Mouse (Mus musculus) forebrain, embryonic 11.5 days (tissue): ENCODE data around the gene Cxcr5. TPM values are rescaled to one million over a fixed set of nuclear protein-coding genes. Genes with fewer than 3 reads are reported as not detected.
A peak's percentile ranks its signal among the peaks of the same experiment; 100 is the strongest.

Experiments used
- ATAC-seq: fragments of 200-750 bp; cut with Nextera tagmentation; replicated peaks from 2 replicates; pipeline ENCODE4 v1.8.0; 2017; ENCODE audit warnings: moderate TSS enrichment; ENCODE audit not compliant: low FRiP score
- DNase-seq: peaks from one replicate; pipeline ENCODE4 v3.0.0-alpha.2; 2017; ENCODE audit warnings: low spot score
- H3K27ac ChIP-seq: fragments of 300-500 bp; sonication (generic); 2 replicates; pipeline ENCODE4 v1.5.1; 2014; ENCODE audit warnings: low read depth, low read length
- H3K27me3 ChIP-seq: fragments of 300-500 bp; sonication (generic); 2 replicates; pipeline ENCODE4 v1.6.1; 2014; ENCODE audit warnings: mild to moderate bottlenecking, low read length, mixed read lengths; ENCODE audit not compliant: control insufficient read depth, insufficient read depth
- H3K36me3 ChIP-seq: fragments of 300-500 bp; sonication (generic); 2 replicates; pipeline ENCODE4 v1.6.1; 2014; ENCODE audit warnings: mild to moderate bottlenecking, low read length, moderate library complexity, mixed read lengths; ENCODE audit not compliant: control insufficient read depth, insufficient read depth
- H3K4me1 ChIP-seq: fragments of 300-500 bp; sonication (generic); replicated peaks from 2 replicates; pipeline ENCODE4 v1.6.1; 2014; ENCODE audit warnings: low read length, mixed read lengths; ENCODE audit not compliant: control insufficient read depth, insufficient read depth
- H3K4me2 ChIP-seq: fragments of 300-500 bp; sonication (generic); 2 replicates; pipeline ENCODE4 v1.6.1; 2014; ENCODE audit warnings: low read depth, mild to moderate bottlenecking, low read length, moderate library complexity, mixed read lengths; ENCODE audit not compliant: severe bottlenecking
- H3K4me3 ChIP-seq: fragments of 300-500 bp; sonication (generic); 2 replicates; pipeline ENCODE4 v1.5.1; 2014; ENCODE audit warnings: low read depth, low read length
- H3K9ac ChIP-seq: fragments of 300-500 bp; sonication (generic); 2 replicates; pipeline ENCODE4 v1.6.1; 2014; ENCODE audit warnings: low read length
- H3K9me3 ChIP-seq: fragments of 300-500 bp; sonication (generic); 2 replicates; pipeline ENCODE4 v1.6.1; 2016; ENCODE audit warnings: low read length, mixed read lengths; ENCODE audit not compliant: control insufficient read depth
- WGBS: fragments of 180-500 bp; shearing (Covaris S2); extraction: QIAGEN DNeasy Blood & Tissue Kit; methylation state at CpG from one replicate; pipeline ENCODE4 v1.1.7; 2014; 5-methylcytosine and 5-hydroxymethylcytosine counted together
- polyA plus RNA-seq: library from polyadenylated mRNA; unstranded; fragments of >200 nt; fragmentation: Nextera tagmentation; extraction: Ambion mirVana; gene quantifications from 2 replicates; pipeline ENCODE4 v1.2.1, GENCODE M21; 2014

Cxcr5 gene
- 0.09 TPM in 1 of 2 replicates, not detected in the other for polyA plus RNA-seq

DNA sequence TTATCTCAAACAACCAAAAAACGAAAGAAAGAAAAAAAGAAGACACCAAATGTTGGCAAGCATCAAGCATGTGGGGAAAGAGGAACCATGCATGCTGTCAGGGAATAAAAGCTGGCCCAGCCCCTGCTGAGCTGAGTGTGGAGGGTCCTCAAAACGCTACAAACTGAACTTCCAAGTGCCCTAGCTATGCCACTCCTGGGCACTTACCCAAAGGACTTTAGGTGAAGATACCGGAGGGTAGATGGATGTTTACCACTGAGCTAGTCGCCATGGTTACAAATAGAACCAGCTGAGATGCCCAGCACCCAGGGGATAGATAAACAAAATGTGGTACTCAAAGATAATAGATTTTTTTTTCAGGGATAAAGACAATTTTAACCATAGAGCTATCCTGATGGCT, at the start of gene Cxcr5:
Gene Cxcr5 (minus strand): TSS at position 281 of the 400 bp plus-strand sequence.
- 78% methylated on average over 4 of the region's 4 CpGs for WGBS
- ATAC-seq (no peak), DNase-seq (no peak)
- Histone ChIP-seq H3K9ac (no peak within 1 kb of the TSS), H3K4me2 (no peak within 1 kb of the TSS), H3K4me1 (no peaks in the 10 kb centered on the region), H3K27me3 (no peaks in the 10 kb centered on the region), H3K36me3 (no peaks in the 10 kb centered on the region), H3K4me3 (no peak within 1 kb of the TSS), H3K27ac (no peak within 1 kb of the TSS), H3K9me3 (no peaks in the 10 kb centered on the region)

DNA sequence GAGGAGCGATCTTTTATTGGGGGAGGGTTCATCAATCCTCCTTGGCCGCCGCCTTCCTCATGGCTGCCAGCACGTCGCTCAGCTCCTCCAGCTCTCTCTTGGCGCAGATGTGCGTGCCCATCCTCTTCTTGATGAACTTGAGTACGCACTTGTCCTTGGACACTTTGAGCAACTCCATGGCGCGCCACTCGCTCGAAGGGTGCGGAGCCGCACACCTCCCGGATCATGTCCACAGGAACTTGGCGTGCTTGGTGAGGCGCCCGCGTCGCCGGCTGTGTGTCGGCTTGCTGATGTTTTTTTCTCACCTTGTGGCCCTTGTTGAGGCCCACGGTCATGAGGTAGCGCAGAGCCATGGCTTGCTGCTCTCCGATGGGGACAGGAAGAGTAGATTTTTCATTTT, 48.7 kb upstream of the Cxcr5 start:
- DNase-seq, result no peak
- Histone ChIP-seq H3K4me1 (peaks cover 2% of the 10 kb centered on the region; the same call in 1 of the 2 replicates), H3K4me3 (no peak overlapping the region), H3K9ac (no peak overlapping the region), H3K27ac (no peak overlapping the region), H3K9me3 (no peaks in the 10 kb centered on the region), H3K4me2 (no peak overlapping the region), H3K36me3 (peaks cover 14% of the 10 kb centered on the region), H3K27me3 (no peaks in the 10 kb centered on the region)
- no peak for ATAC-seq
- WGBS, result 98% methylated on average over 25 of the region's 25 CpGs

DNA sequence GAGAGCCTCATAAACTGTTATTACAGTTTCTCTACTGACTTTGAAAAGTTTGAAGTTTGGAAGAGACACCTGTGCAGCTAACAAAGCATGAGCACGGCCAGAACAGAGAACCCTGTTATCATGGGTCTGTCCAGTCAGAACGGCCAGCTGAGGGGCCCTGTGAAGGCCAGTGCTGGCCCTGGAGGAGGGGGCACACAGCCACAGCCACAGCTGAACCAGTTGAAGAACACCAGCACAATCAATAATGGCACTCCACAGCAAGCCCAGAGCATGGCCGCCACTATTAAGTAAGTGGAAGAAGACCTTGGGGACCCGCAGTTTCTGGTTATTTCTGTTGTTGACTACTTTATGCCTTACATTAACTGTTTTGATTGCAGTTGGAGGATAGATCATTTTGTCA, 45.6 kb upstream of the Cxcr5 start:
- H3K27ac ChIP-seq, result no peak overlapping the region
- H3K27me3 ChIP-seq, result no peaks in the 10 kb centered on the region
- DNase-seq (no peak), ATAC-seq (no peak)
- no peaks in the 10 kb centered on the region for H3K9me3 ChIP-seq
- no peak overlapping the region; the same call in 1 of the 2 replicates for H3K4me3 ChIP-seq
- H3K4me1 ChIP-seq, result peaks cover 8% of the 10 kb centered on the region; the same call in 1 of the 2 replicates
- H3K9ac ChIP-seq, result no peak overlapping the region
- H3K36me3 ChIP-seq, result peaks cover 11% of the 10 kb centered on the region
- 91% methylated on average over 4 of the region's 4 CpGs for WGBS
- 0 out of 2 replicates have a peak overlapping the region, but pooled peaks have one; percentile 1 for H3K4me2 ChIP-seq

DNA sequence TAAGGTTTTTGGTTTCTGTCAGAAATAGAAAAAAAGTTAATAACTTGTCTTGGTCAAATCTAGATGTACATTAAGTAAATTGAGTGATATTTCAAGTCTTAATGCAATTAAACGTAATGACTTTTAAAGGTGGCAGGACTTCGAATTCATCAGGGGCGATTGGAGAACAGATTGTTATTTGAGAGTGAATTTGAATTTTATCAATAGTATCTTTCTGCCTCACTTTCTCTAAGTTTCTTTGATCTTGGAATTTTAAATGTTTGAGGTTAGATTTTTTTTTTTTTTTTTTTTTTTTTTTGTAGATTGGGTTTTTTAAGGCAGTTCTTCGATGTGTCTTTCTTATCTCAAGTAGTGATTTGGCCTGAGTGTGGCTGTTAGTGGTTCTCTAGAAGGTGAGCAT, 45.0 kb upstream of the Cxcr5 start:
- H3K27me3 ChIP-seq, result no peaks in the 10 kb centered on the region
- no peak overlapping the region for H3K27ac ChIP-seq
- H3K9me3 ChIP-seq, result no peaks in the 10 kb centered on the region
- no peak for ATAC-seq
- no peak overlapping the region for H3K4me3 ChIP-seq
- no peak overlapping the region for H3K9ac ChIP-seq
- H3K4me2 ChIP-seq, result no peak overlapping the region
- DNase-seq, result no peak
- H3K4me1 ChIP-seq, result peaks cover 8% of the 10 kb centered on the region; the same call in 1 of the 2 replicates
- peaks cover 11% of the 10 kb centered on the region for H3K36me3 ChIP-seq
- WGBS, result 85% methylated on average over 4 of the region's 4 CpGs

DNA sequence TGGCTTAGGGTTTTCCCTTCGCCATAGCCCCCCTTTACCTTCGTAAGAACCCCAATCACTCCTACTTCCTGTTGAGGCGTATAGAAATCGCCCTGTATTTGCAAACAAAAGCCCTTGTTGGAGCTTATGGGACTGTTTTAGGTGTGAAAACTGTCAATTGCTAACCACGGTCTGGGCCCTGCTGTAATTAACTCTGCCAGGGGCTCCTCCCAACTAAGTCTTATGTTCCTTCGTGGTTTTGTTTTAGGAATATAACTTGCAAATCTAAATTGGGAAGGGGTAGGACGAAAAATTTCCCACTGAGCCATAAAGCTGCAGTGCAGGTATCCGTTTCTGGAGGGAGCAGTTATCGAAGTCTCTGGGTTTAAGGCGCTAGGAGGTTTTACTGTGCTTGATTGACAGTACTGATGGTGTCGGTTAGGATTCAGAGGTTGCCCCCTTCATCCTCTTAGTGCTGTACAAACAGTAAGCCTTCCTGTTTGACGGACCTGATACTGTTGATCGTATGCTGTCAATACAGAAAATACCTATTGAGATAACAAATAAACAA, 44.0 kb upstream of the Cxcr5 start:
- WGBS, result under 1% methylated on average over 13 of the region's 13 CpGs

DNA sequence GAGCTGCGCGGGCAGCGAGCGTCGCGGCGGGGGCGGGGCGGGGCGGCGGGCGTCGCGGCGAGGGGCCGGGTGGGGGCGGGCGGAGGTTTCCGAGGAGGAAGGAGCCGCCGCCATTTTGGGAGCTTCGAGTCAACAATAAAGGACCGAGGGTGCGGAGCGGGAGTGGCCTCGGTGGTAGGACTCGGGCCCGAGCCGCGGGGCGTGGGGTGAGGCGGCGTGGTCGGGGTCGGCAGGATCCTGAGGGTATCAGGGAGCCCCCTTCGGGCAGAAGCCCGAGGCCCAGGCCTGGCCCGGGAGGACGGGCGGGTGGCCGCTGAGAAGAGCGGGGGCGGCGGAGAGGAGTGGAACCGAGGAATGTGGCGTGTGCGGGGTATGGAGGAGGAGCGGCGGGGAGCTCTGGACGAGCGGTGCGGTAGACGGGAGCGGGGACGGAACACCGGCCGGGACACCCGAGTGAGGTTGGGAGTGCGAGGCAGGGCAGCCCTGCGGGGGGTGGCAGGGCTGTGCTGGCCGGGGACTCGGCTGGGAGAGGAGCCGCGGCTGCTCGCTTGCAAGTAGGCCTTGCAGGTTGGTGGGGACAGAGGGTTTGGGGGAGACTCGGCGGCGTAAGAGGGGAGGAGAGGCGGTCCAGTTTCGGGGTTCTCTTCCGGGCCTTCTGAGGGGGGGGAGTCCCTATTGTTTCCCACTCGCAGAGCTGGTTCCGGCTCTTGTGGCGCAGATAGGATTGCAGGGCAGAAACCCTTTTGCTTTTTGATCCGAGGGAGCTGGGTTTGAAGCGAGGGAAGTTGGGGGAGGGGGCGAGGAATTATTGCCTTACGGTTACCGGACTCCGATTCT, 43.3 kb upstream of the Cxcr5 start, which contains the start of gene Ddx6:
Gene Ddx6 (plus strand): TSS at position 114 of the 837 bp plus-strand sequence.
- H3K9ac ChIP-seq, result peak within 1 kb of the TSS; percentile 100
- ATAC-seq (peak; percentile 49), DNase-seq (peak; percentile 90)
- H3K27me3 ChIP-seq, result no peaks in the 10 kb centered on the region
- H3K9me3 ChIP-seq, result no peaks in the 10 kb centered on the region
- under 1% methylated on average over 69 of the region's 80 CpGs for WGBS
- peaks cover 5% of the 10 kb centered on the region; the same call in 1 of the 2 replicates for H3K36me3 ChIP-seq
- peak within 1 kb of the TSS; percentile 80 for H3K4me2 ChIP-seq
- H3K4me1 ChIP-seq, result peaks cover 8% of the 10 kb centered on the region; the same call in 1 of the 2 replicates
- H3K27ac ChIP-seq, result peak within 1 kb of the TSS; percentile 95
- H3K4me3 ChIP-seq, result peak within 1 kb of the TSS; percentile 100

More for the DNA sequence above, 44.0 kb upstream of the Cxcr5 start:
- no peaks in the 10 kb centered on the region for H3K27me3 ChIP-seq
- ATAC-seq (no peak; the same call in 1 of the 2 replicates), DNase-seq (no peak)
- no peaks in the 10 kb centered on the region for H3K9me3 ChIP-seq
- H3K4me1 ChIP-seq, result peaks cover 8% of the 10 kb centered on the region; the same call in 1 of the 2 replicates
- peak overlapping the region; percentile 95 for H3K27ac ChIP-seq
- peak overlapping the region; percentile 100 for H3K9ac ChIP-seq
- peak overlapping the region; percentile 100 for H3K4me3 ChIP-seq
- peaks cover 11% of the 10 kb centered on the region for H3K36me3 ChIP-seq
- H3K4me2 ChIP-seq, result peak overlapping the region; percentile 80

DNA sequence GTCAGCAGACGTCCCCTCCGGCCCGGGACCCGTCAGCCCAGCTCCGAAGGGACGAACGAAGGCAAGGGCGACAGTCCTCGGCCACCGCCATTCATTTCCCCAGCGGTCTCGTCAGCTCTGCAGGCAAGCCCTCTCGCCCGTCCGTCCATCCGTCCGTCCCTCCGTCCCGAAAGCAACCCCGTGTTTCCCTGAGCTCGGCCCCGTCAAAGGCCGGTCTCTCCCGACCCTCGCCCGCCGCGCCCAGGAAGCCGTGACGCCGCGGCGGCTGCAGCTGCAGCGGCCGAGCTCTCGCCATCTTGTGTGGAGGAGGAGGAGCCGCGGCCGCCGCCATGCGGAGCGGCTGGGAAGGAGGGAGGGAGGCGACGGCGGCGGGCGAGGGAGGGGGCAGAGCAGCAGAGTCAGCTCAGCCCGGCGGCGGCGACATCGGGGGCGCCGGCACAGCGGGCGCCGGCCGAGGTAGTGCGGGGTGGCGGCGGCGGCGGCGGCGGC, 42.7 kb upstream of the Cxcr5 start:
- under 1% methylated on average over 47 of the region's 65 CpGs for WGBS
- peak; percentile 93 for DNase-seq
- ATAC-seq, result peak; percentile 60

DNA sequence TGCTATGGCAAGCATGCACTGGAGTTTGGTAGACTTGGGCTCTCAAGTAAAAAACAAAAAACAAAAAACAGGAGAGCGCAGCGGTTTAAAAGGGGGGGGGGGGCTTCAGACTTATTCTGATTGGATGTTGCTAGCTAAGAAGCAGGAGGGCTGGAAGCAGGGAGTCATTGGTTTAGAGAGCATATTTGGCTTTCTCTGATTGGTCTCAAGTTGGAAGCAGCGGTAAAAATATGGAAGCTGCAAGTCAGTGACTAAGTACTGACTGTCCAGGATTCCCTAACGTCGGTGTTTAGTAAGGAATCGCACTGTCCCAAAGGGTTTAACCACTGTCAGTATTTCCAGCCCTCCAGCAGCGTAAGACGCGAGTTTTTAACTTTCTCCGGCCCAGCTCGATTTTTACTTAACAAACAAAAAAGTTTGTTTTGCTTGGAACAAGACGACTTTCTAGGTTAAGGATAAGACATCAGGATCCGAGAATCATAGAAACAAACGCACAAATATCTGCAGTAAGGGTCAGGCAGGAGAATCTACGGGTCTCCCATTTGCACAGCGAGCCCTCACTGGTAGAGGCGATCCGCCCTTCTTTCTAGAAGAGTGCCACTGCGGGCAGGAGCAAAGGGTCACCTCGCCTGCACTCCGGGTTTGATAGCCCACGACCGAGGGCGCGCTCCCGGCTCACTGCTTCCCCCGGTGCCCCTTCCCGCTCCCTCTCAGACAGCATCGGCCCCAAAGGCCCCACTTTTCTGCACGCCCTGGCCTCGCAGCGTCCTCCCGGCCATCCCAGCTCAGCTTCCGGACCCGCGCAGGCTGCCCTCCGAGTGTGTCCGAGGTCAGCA, 42.0 kb upstream of the Cxcr5 start:
- peaks cover 16% of the 10 kb centered on the region for H3K4me1 ChIP-seq
- peak overlapping the region; percentile 95 for H3K27ac ChIP-seq
- H3K4me2 ChIP-seq, result peak overlapping the region; percentile 80
- H3K4me3 ChIP-seq, result peak overlapping the region; percentile 100
- H3K36me3 ChIP-seq, result no peaks in the 10 kb centered on the region; the same call in 1 of the 2 replicates
- no peaks in the 10 kb centered on the region for H3K9me3 ChIP-seq
- H3K9ac ChIP-seq, result peak overlapping the region; percentile 100
- peak; percentile 78 for DNase-seq
- peak; percentile 66 for ATAC-seq
- no peaks in the 10 kb centered on the region for H3K27me3 ChIP-seq
- under 1% methylated on average over 38 of the region's 38 CpGs for WGBS

More for the DNA sequence above, 42.7 kb upstream of the Cxcr5 start:
- H3K9me3 ChIP-seq, result no peaks in the 10 kb centered on the region
- H3K4me1 ChIP-seq, result peaks cover 9% of the 10 kb centered on the region
- H3K4me3 ChIP-seq, result peak overlapping the region; percentile 100
- peak overlapping the region; percentile 100 for H3K9ac ChIP-seq
- no peaks in the 10 kb centered on the region for H3K27me3 ChIP-seq
- H3K27ac ChIP-seq, result peak overlapping the region; percentile 95
- H3K4me2 ChIP-seq, result peak overlapping the region; percentile 80
- H3K36me3 ChIP-seq, result peaks cover 3% of the 10 kb centered on the region; the same call in 1 of the 2 replicates
